In the genomic region with DNA sequence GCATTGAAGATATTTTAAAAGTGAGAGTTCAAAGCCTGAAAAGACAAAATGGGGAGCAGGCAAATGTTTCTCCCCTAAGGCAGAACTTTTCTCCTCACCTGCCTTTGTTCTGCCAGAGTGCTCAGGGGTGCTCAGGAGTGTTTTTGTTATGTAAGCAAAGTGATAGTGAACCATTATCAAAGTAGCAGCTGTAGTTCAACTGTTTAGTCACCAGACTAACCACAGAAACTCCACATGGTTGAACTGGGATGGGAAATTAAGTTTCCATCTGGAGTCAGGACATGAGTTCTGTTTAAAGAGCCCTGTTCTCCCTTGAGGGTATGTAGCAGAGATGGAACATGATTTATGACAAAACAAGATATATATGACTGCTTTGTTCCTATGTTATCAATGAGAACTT, we compare ENCODE assay signal across 19 mouse cellular contexts.
A peak's percentile ranks its signal among the peaks of the same experiment; 100 is the strongest.
DNase-seq lines count a peak whose midpoint lies in the region; TF ChIP-seq lines count a peak whose summit lies in the region.
"Had no signal": no experiment of that assay in that cellular context is flagged by ENCODE, and none has a peak within 500 bp of the region (broad histone marks: within the 10 kb centered on the region; RNA-seq: fewer than 3 reads in every experiment).

No protein-coding gene starts in this region.

- no peaks in the 10 kb centered on the region for H3K79me2 ChIP-seq in CH12.LX (replicated peaks; ENCODE audit: control insufficient read depth, extremely low read depth, insufficient read depth, poor library complexity, severe bottlenecking)

- H3K27ac ChIP-seq in CH12.LX (ENCODE audit: insufficient read depth, low read depth) = no peak overlapping the region
- H3K27ac ChIP-seq in ES-E14 (ENCODE audit: insufficient read depth, low read depth, low read length, poor library complexity, severe bottlenecking) = no peak overlapping the region
- H3K27ac ChIP-seq: embryonic facial prominence, embryonic 10.5 days; embryonic facial prominence, embryonic 12.5 days; forebrain, embryonic 13.5 days; forebrain, embryonic 15.5 days had no signal

- no peak for TF ChIP-seq CTCF in CH12.LX (conservative IDR thresholded peaks at IDR 0.05 in 1 of 2, IDR thresholded peaks at IDR 0.05 in 1 of 2; ENCODE audit: low read depth in 2 of 2, low read length in 2 of 2)

- peak; percentile 91 for TF ChIP-seq EP300 in CH12.LX (IDR thresholded peaks at IDR 0.05; ENCODE audit: low read length)

- H3K27me3 ChIP-seq in CH12.LX (replicated peaks) = no peaks in the 10 kb centered on the region
- H3K27me3 ChIP-seq: embryonic facial prominence, embryonic 12.5 days; forebrain, embryonic 13.5 days; forebrain, embryonic 15.5 days had no signal

- H3K36me3 ChIP-seq in CH12.LX (replicated peaks in 1 of 2; ENCODE audit: control insufficient read depth in 1 of 2, insufficient read depth in 1 of 2, low read length in 1 of 2) (no peaks in the 10 kb centered on the region), ES-E14 (ENCODE audit: control insufficient read depth, insufficient read depth, low read length, poor library complexity, severe bottlenecking) (no peaks in the 10 kb centered on the region)
- H3K36me3 ChIP-seq: embryonic facial prominence, embryonic 10.5 days; embryonic facial prominence, embryonic 12.5 days; forebrain, embryonic 15.5 days had no signal

- no peak for TF ChIP-seq POLR2A in CH12.LX (IDR thresholded peaks at IDR 0.05; ENCODE audit: low read depth, low read length)

- H3K4me1 ChIP-seq in CH12.LX (ENCODE audit: control insufficient read depth in 1 of 2, insufficient read depth in 2 of 2) (peaks cover 3 to 51% of the 10 kb centered on the region in 2 experiments; a peak in 2 of 4 replicates), ES-E14 (ENCODE audit: control insufficient read depth in 2 of 2, insufficient read depth in 2 of 2, low read length in 2 of 2, poor library complexity in 1 of 2) (no peaks in the 10 kb centered on the region)
- H3K4me1 ChIP-seq: embryonic facial prominence, embryonic 10.5 days; embryonic facial prominence, embryonic 12.5 days; forebrain, embryonic 13.5 days; forebrain, embryonic 15.5 days had no signal

- H3K4me3 ChIP-seq in CH12.LX (replicated peaks in 1 of 3; ENCODE audit: low read depth in 2 of 3, low read length in 2 of 3, poor library complexity in 1 of 3) = no peak overlapping the region
- H3K4me3 ChIP-seq in ES-E14 (ENCODE audit: insufficient read depth in 1 of 2, low read depth in 1 of 2, low read length in 2 of 2, poor library complexity in 1 of 2, severe bottlenecking in 1 of 2) = no peak overlapping the region
- H3K4me3 ChIP-seq: embryonic facial prominence, embryonic 10.5 days; embryonic facial prominence, embryonic 12.5 days; forebrain, embryonic 13.5 days; forebrain, embryonic 15.5 days had no signal

- in situ Hi-C loops in CH12.LX (cut with MboI; ENCODE audit: low pct_ligation_motif_present, low pct_unique_long_range_greater_than_20kb, low sequenced_read_pairs) = no loop called here
- in situ Hi-C loops in ES-E14 (cut with MboI; ENCODE audit: low sequenced_read_pairs in 2 of 2, unreplicated experiment in 2 of 2) = no loop called here

- dilution Hi-C loops in CH12.LX (cut with MboI; ENCODE audit: extremely low pct_ligation_motif_present, extremely low pct_unique_long_range_greater_than_20kb, low sequenced_read_pairs) = no loop called here

- H3K9ac ChIP-seq in CH12.LX (ENCODE audit: insufficient read depth, low read depth) (no peak overlapping the region), ES-E14 (ENCODE audit: insufficient read depth, low read depth, low read length, poor library complexity, severe bottlenecking) (no peak overlapping the region)
- H3K9ac ChIP-seq: embryonic facial prominence, embryonic 12.5 days; forebrain, embryonic 13.5 days; forebrain, embryonic 15.5 days; forebrain, postnatal 0 days had no signal

- DNase-seq in CH12.LX (ENCODE audit: extremely low read depth) (peak; percentile 55), ES-E14 (ENCODE audit: low read depth, low spot score) (peak; percentile 27), ZHBTc4 (ENCODE audit: low read depth, low spot score) (peak; percentile 59)
- no peak for DNase-seq in urinary bladder, postnatal 36 days (ENCODE audit: low spot score in 2 of 2)
- no peak for DNase-seq in urinary bladder, postnatal 4 days (ENCODE audit: low spot score in 2 of 2)
- DNase-seq: adrenal gland, adult 8-10 months; adrenal gland, postnatal 14 days; adrenal gland, postnatal 36 days; B cell, adult 2 months; cerebellum, adult 11-12 months; cerebellum, adult 2 months; cerebellum, adult 9-10 months; cerebellum, postnatal 10 days; cerebellum, postnatal 25 days; forebrain, postnatal 0 days had no signal

- no peak for TF ChIP-seq RAD21 in CH12.LX (IDR thresholded peaks at IDR 0.05; ENCODE audit: low read depth, low read length)

- no peaks in the 10 kb centered on the region for H3K9me3 ChIP-seq in CH12.LX (replicated peaks; ENCODE audit: low read length)
- no peaks in the 10 kb centered on the region for H3K9me3 ChIP-seq in ES-E14 (ENCODE audit: control insufficient read depth, insufficient read depth, low read depth, low read length)
- H3K9me3 ChIP-seq: embryonic facial prominence, embryonic 10.5 days; embryonic facial prominence, embryonic 12.5 days; forebrain, embryonic 13.5 days; forebrain, embryonic 15.5 days had no signal

- H3K4me2 ChIP-seq in CH12.LX (ENCODE audit: insufficient read depth, low read depth, poor library complexity, severe bottlenecking) = peak overlapping the region; percentile 75
- H3K4me2 ChIP-seq: embryonic facial prominence, embryonic 12.5 days; forebrain, embryonic 13.5 days; forebrain, embryonic 15.5 days had no signal

TF ChIP-seq in CH12.LX, 34 proteins besides CTCF, POLR2A, EP300 and RAD21 (continues in another document):
- TF ChIP-seq CHD1 (IDR thresholded peaks at IDR 0.05; ENCODE audit: low read depth, low read length) (no peak), IRF4 (IDR thresholded peaks at IDR 0.05; ENCODE audit: low read depth, low read length) (peak; percentile 55), ZMIZ1 (IDR thresholded peaks at IDR 0.05; ENCODE audit: low read depth, low read length) (no peak), USF2 (conservative IDR thresholded peaks at IDR 0.05; ENCODE audit: low read depth, low read length) (no peak), NELFE (IDR thresholded peaks at IDR 0.05; ENCODE audit: low read depth, low read length) (no peak), CHD2 (IDR thresholded peaks at IDR 0.05; ENCODE audit: low read length) (no peak), MYC (IDR thresholded peaks at IDR 0.05; ENCODE audit: low read depth, low read length) (0 out of 2 replicates have a peak, but pooled peaks have one; percentile 48), E2F4 (IDR thresholded peaks at IDR 0.05; ENCODE audit: insufficient replicate concordance, low read depth, low read length) (no peak), TCF12 (IDR thresholded peaks at IDR 0.05; ENCODE audit: low read depth, low read length) (peak; percentile 56; the same call in 1 of the 2 replicates), GABPA (IDR thresholded peaks at IDR 0.05; ENCODE audit: insufficient replicate concordance, low read depth, low read length) (no peak), ETS1 (conservative IDR thresholded peaks at IDR 0.05; ENCODE audit: low read depth, low read length) (peak; percentile 82), SIN3A (IDR thresholded peaks at IDR 0.05; ENCODE audit: low read length) (no peak), JUND (conservative IDR thresholded peaks at IDR 0.05; ENCODE audit: low read depth, low read length) (no peak), TBP (conservative IDR thresholded peaks at IDR 0.05; ENCODE audit: low read depth, low read length) (no peak), MXI1 (IDR thresholded peaks at IDR 0.05; ENCODE audit: low read depth, low read length) (no peak), POLR2AphosphoS2 (IDR thresholded peaks at IDR 0.05; ENCODE audit: low read depth, low read length) (no peak), NRF1 (IDR thresholded peaks at IDR 0.05; ENCODE audit: low read depth, low read length) (no peak), MAZ (IDR thresholded peaks at IDR 0.05; ENCODE audit: low read depth, low read length) (no peak), ZKSCAN1 (IDR thresholded peaks at IDR 0.05; ENCODE audit: borderline replicate concordance, low read depth, low read length) (no peak), HCFC1 (IDR thresholded peaks at IDR 0.05; ENCODE audit: low read depth, low read length) (no peak)

TF ChIP-seq in ES-E14, 5 proteins besides CTCF, POLR2A, EP300 and RAD21:
- no peak for TF ChIP-seq MAFK (IDR thresholded peaks at IDR 0.05; ENCODE audit: insufficient read depth, low read depth, low read length)
- no peak for TF ChIP-seq CHD2 (IDR thresholded peaks at IDR 0.05; ENCODE audit: low read depth, low read length)
- TF ChIP-seq ZNF384 (IDR thresholded peaks at IDR 0.05; ENCODE audit: low read depth, low read length) = no peak
- no peak for TF ChIP-seq HCFC1 (IDR thresholded peaks at IDR 0.05; ENCODE audit: borderline replicate concordance, insufficient read depth, low read length)
- TF ChIP-seq ZC3H11A (IDR thresholded peaks at IDR 0.05; ENCODE audit: borderline replicate concordance, low read depth, low read length) = no peak

Comparison
In these comparisons a context has a peak if more than half of its experiments do, and no peak if none do; other contexts are left out.
1. DNase-seq: peak in CH12.LX (single experiment), ES-E14 (single experiment) and ZHBTc4 (single experiment); none in urinary bladder, postnatal 36 days (0 of 2) and urinary bladder, postnatal 4 days (0 of 2).